Mouse (Mus musculus): ENCODE results near the gene Fez1. TPM values are rescaled to one million over a fixed set of nuclear protein-coding genes. Genes with fewer than 3 reads are reported as not detected.

The Fez1 gene
- not detected for polyA plus RNA-seq (2014; fragmentation: Illumina TruSeq; extraction: RNeasy Lipid Tissue Mini Kit (QIAGEN cat#74804); ENCODE audit: low read depth, low replicate concordance)

GRCm38 (mm10) chr9:36821644-36822000, at the start of gene Fez1:
TSS of gene Fez1 (plus strand) at chr9:36821864.

GRCm38 (mm10) chr9:36796781-36797555, 24.7 kb upstream of the Fez1 start, which contains the start of gene Ei24:
TSS of gene Ei24 (minus strand) at chr9:36797393.

Other genes starting within 250 kb of the Fez1 start
- gene Gm17689, start 239.2 kb upstream of the Fez1 start, polyA plus RNA-seq (2014; fragmentation: Illumina TruSeq; extraction: RNeasy Lipid Tissue Mini Kit (QIAGEN cat#74804); ENCODE audit: low read depth, low replicate concordance), result not detected
- gene A630095E13Rik, start 178.5 kb upstream of the Fez1 start, polyA plus RNA-seq (2014; fragmentation: Illumina TruSeq; extraction: RNeasy Lipid Tissue Mini Kit (QIAGEN cat#74804); ENCODE audit: low read depth, low replicate concordance), result not detected
- not detected for gene Acrv1, start 128.6 kb upstream of the Fez1 start, polyA plus RNA-seq (2014; fragmentation: Illumina TruSeq; extraction: RNeasy Lipid Tissue Mini Kit (QIAGEN cat#74804); ENCODE audit: low read depth, low replicate concordance)
- gene Chek1, start 94.8 kb upstream of the Fez1 start, polyA plus RNA-seq (2014; fragmentation: Illumina TruSeq; extraction: RNeasy Lipid Tissue Mini Kit (QIAGEN cat#74804); ENCODE audit: low read depth, low replicate concordance), result 1.5 TPM
- gene Stt3a, start 54.2 kb upstream of the Fez1 start, polyA plus RNA-seq (2014; fragmentation: Illumina TruSeq; extraction: RNeasy Lipid Tissue Mini Kit (QIAGEN cat#74804); ENCODE audit: low read depth, low replicate concordance), result 177 TPM
- 362 TPM for gene Ei24, start 24.5 kb upstream of the Fez1 start, polyA plus RNA-seq (2014; fragmentation: Illumina TruSeq; extraction: RNeasy Lipid Tissue Mini Kit (QIAGEN cat#74804); ENCODE audit: low read depth, low replicate concordance)

Data from liver, adult 10 weeks (tissue).